Comparison of ENCODE assay signal across 7 mouse cellular contexts in the genomic region with DNA sequence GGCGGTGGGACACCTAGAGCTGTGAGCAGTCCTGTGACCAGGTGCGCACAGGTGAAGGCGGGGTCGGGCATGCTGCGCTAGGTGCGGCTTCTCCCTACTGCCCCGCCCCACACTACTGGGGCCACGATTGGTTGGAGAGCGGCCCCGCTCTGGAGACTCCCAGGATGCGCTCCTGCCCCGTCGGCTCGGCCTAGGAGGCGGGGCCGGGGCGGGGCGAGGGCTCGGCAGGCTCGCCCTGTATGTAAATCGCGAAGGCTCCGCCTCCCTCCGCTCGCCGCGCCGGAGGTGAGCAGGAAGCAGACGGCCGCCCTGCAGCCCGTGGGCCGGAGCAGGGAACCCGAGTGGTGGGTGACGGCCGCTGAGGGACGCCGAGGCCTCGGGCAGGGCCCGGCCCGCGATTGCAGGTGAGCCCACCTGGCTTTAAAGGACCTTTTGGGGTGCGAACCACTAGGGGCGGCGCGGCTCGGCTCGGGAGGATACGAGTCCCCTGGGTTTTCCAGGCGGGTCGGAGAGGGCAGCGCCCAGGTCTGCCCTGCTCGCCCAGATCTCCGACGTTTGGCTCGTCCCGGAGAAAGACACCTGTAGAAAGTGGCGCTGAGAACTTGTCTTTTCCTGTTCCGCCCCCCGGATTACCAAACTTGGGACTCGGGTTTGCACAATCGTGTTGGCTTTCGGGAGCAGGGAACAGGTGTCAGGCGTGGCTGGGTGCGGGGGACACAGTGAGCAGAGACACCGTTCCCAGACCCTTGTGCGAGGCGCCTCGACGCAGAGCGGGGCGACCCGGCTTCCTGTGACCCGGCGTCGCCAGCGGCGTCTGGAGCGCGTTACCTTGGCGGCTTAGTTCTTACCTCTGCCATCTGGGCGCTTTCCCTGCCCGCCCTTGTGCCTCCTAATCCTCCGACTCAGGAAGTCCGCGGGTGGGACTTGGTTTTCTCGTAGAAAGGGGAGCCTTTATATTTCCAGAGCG. TPM values are rescaled to one million over a fixed set of nuclear protein-coding genes. Genes with fewer than 3 reads are reported as not detected.
A peak's percentile ranks its signal among the peaks of the same experiment; 100 is the strongest.
DNase-seq lines count a peak whose midpoint lies in the region; ATAC-seq and TF ChIP-seq lines count a peak whose summit lies in the region.

A gene (plus strand): TSS at position 276 of the 967 bp plus-strand sequence.

- no peak for TF ChIP-seq CTCF in midbrain, postnatal 0 days (IDR thresholded peaks at IDR 0.05)

- peak within 1 kb of the TSS; percentile 50 for H3K4me3 ChIP-seq in midbrain, postnatal 0 days (ENCODE audit: low read depth, low read length)

- H3K9ac ChIP-seq in midbrain, postnatal 0 days (replicated peaks; ENCODE audit: low read length, poor library complexity, severe bottlenecking) = peak within 1 kb of the TSS; percentile 37

- H3K9me3 ChIP-seq in midbrain, postnatal 0 days (ENCODE audit: low read length) = no peaks in the 10 kb centered on the region

- peaks cover 16% of the 10 kb centered on the region; the same call in 1 of the 2 replicates for H3K27me3 ChIP-seq in midbrain, postnatal 0 days (ENCODE audit: insufficient read depth, low read length)

- H3K4me2 ChIP-seq in midbrain, postnatal 0 days (ENCODE audit: low read depth, low read length, poor library complexity, severe bottlenecking) = peak within 1 kb of the TSS; percentile 93

- peak; percentile 96 for ATAC-seq in inflammation-experienced regulatory T-cells, adult 6 months
- peak; percentile 66; the same call in 1 of the 2 replicates for ATAC-seq in midbrain, postnatal 0 days (ENCODE audit: low FRiP score)

- H3K4me1 ChIP-seq in midbrain, postnatal 0 days (ENCODE audit: insufficient read depth, low read length) = peaks cover 5% of the 10 kb centered on the region; the same call in 1 of the 2 replicates

- DNase-seq in adrenal gland, adult (ENCODE audit: inconsistent age in 2 of 2, low spot score in 1 of 2) = peak; percentile 92 to 96
- DNase-seq in cerebellum, postnatal 36 days = peak; percentile 71 to 82
- DNase-seq in gastrocnemius, postnatal 25 days = peak; percentile 89
- DNase-seq in liver = peak; percentile 98
- peak; percentile 69 for DNase-seq in midbrain, postnatal 0 days (ENCODE audit: low spot score)
- DNase-seq in spleen, postnatal 10 days (ENCODE audit: low spot score in 2 of 2) = peak; percentile 79 to 93

- no peak within 1 kb of the TSS for H3K27ac ChIP-seq in midbrain, postnatal 0 days (ENCODE audit: low read depth, low read length)

- H3K36me3 ChIP-seq in midbrain, postnatal 0 days (ENCODE audit: insufficient read depth, low read length) = peaks cover 27% of the 10 kb centered on the region

- under 1% methylated on average over 87 of the region's 87 CpGs for WGBS in midbrain, postnatal 0 days

RNA-seq across cellular contexts. Expression of the gene that starts here (rescaled TPM):
- total RNA-seq in gastrocnemius, postnatal 25 days (2021) = 1 to 10 TPM; 7.8 to 9.0 TPM
- polyA plus RNA-seq in inflammation-experienced regulatory T-cells, adult 6 months (2017; shearing (Covaris generic)) = 1 to 10 TPM; 7.0 to 9.7 (median 9.6) TPM
- total RNA-seq in midbrain, postnatal 0 days (2014; rRNA removed) = 0.99 and 1.0 TPM in 2 replicates
- 0.51 and 0.81 TPM in 2 replicates for polyA plus RNA-seq in midbrain, postnatal 0 days (2015; fragmentation: Nextera tagmentation; extraction: Ambion mirVana)
